9 mouse cellular contexts compared by ENCODE assay signal in the genomic region with DNA sequence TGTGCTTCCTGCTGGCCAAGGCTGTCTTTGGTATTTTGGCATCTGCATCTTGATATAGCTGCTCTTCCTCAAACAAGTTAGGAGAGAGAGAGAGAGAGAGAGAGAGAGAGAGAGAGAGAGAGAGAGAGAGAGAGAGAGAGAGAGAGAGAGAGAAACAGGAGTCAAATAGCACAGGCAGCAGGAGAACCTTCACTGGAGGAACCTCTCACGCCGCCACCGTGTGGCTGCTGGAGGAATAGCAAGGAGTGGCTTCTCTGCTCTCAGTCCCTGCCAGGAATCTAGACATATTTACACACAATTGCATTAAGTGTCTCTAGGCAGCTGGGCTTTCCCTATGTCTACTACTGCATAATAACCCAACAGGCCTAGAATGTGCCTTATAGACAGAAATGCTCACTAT. TPM values are rescaled to one million over a fixed set of nuclear protein-coding genes. Genes with fewer than 3 reads are reported as not detected.
DNase-seq lines count a peak whose midpoint lies in the region; ATAC-seq and TF ChIP-seq lines count a peak whose summit lies in the region.
"Not testable (repeated sequence)": the region's sequence is repeated elsewhere in the genome, so short reads cannot be mapped to it uniquely, and the experiment has no call there.
"Had no signal": no experiment of that assay in that cellular context is flagged by ENCODE, and none has a peak within 500 bp of the region (broad histone marks: within the 10 kb centered on the region; RNA-seq: fewer than 3 reads in every experiment).

No protein-coding gene starts in this region.

- TF ChIP-seq CTCF in G1E (IDR thresholded peaks at IDR 0.05; ENCODE audit: low read depth, low read length), result peak; percentile 66

- peaks cover 21% of the 10 kb centered on the region for H3K27me3 ChIP-seq in G1E (ENCODE audit: insufficient read depth, low read length)
- H3K27me3 ChIP-seq in forebrain, embryonic 11.5 days (ENCODE audit: control insufficient read depth, insufficient read depth, low read length); hindbrain, embryonic 11.5 days (ENCODE audit: control insufficient read depth, insufficient read depth, low read length): not testable (repeated sequence)

- DNase-seq in G1E (ENCODE audit: low spot score), result not testable (repeated sequence)
- DNase-seq in cerebellum, adult 11 months, result peak; percentile 56
- peak; percentile 76 for DNase-seq in forebrain, embryonic 11.5 days (ENCODE audit: low spot score)
- peak; percentile 79 for DNase-seq in hindbrain, embryonic 11.5 days (ENCODE audit: low spot score)
- peak; percentile 58 to 67 for DNase-seq in layer of hippocampus, postnatal 14 days (ENCODE audit: low spot score in 2 of 2)
- DNase-seq in lung, postnatal 36 days, result peak; percentile 79
- peak; percentile 35 for DNase-seq in retina, postnatal 7 days (ENCODE audit: low read depth, low spot score)
- peak; percentile 38 for DNase-seq in urinary bladder, adult 2 months (ENCODE audit: low spot score)

- H3K4me1 ChIP-seq in G1E (ENCODE audit: insufficient read depth, low read depth, low read length); forebrain, embryonic 11.5 days (replicated peaks; ENCODE audit: control insufficient read depth, insufficient read depth, low read length); hindbrain, embryonic 11.5 days (replicated peaks; ENCODE audit: control insufficient read depth, insufficient read depth, low read length): not testable (repeated sequence)

- ATAC-seq in G1E (ENCODE audit: extremely low read depth, insufficient number of reproducible peaks, low FRiP score, poor library complexity, severe bottlenecking); forebrain, embryonic 11.5 days (replicated peaks; ENCODE audit: low FRiP score); hindbrain, embryonic 11.5 days (ENCODE audit: low FRiP score): not testable (repeated sequence)

- H3K36me3 ChIP-seq in G1E (replicated peaks); forebrain, embryonic 11.5 days (ENCODE audit: control insufficient read depth, insufficient read depth, low read length); hindbrain, embryonic 11.5 days (ENCODE audit: control insufficient read depth, insufficient read depth, low read length): not testable (repeated sequence)

- not testable (repeated sequence) for H3K9me3 ChIP-seq in G1E (replicated peaks); forebrain, embryonic 11.5 days (ENCODE audit: control insufficient read depth, low read length); hindbrain, embryonic 11.5 days (ENCODE audit: control insufficient read depth, low read length)

- H3K4me2 ChIP-seq in forebrain, embryonic 11.5 days (ENCODE audit: low read depth, low read length, severe bottlenecking); hindbrain, embryonic 11.5 days (replicated peaks; ENCODE audit: low read depth, low read length): not testable (repeated sequence)

- WGBS in forebrain, embryonic 11.5 days, result 0% methylated on average over 3 of the region's 3 CpGs
- 0% methylated on average over 3 of the region's 3 CpGs for WGBS in hindbrain, embryonic 11.5 days

- not testable (repeated sequence) for H3K9ac ChIP-seq in forebrain, embryonic 11.5 days (ENCODE audit: low read length); hindbrain, embryonic 11.5 days (ENCODE audit: low read depth, low read length)

- H3K4me3 ChIP-seq in G1E (ENCODE audit: low read depth, low read length); forebrain, embryonic 11.5 days (ENCODE audit: low read depth, low read length); hindbrain, embryonic 11.5 days (ENCODE audit: low read depth, low read length): not testable (repeated sequence)

- H3K27ac ChIP-seq in forebrain, embryonic 11.5 days (ENCODE audit: low read depth, low read length); hindbrain, embryonic 11.5 days (ENCODE audit: low read depth, low read length): not testable (repeated sequence)

RNA-seq across cellular contexts. Expression of a gene that starts 4.0 kb away (rescaled TPM):
- total RNA-seq in G1E (2014; fragmentation: Nextera tagmentation), result not detected in 2 replicates
- total RNA-seq in G1E (2017), result not detected in 2 replicates
- not detected in 2 replicates for polyA plus RNA-seq in G1E (2012)
- not detected in 2 replicates for polyA plus RNA-seq in forebrain, embryonic 11.5 days (2014; fragmentation: Nextera tagmentation; extraction: Ambion mirVana)
- not detected in 2 replicates for polyA plus RNA-seq in hindbrain, embryonic 11.5 days (2014; fragmentation: Nextera tagmentation; extraction: Ambion mirVana)
- not detected for total RNA-seq in layer of hippocampus, postnatal 14 days (2021)
- polyA plus RNA-seq in urinary bladder, adult 2 months (2012; rRNA removed), result not detected in 2 replicates
- polyA plus RNA-seq: embryonic facial prominence, embryonic 12.5 days had no signal

RNA-seq across cellular contexts. Expression of a gene that starts 18.7 kb away (rescaled TPM):
- total RNA-seq in G1E (2014; fragmentation: Nextera tagmentation), result not detected in 2 replicates
- total RNA-seq in G1E (2017), result not detected in 2 replicates
- polyA plus RNA-seq in G1E (2012), result not detected in 2 replicates
- not detected in 2 replicates for polyA plus RNA-seq in forebrain, embryonic 11.5 days (2014; fragmentation: Nextera tagmentation; extraction: Ambion mirVana)
- polyA plus RNA-seq in hindbrain, embryonic 11.5 days (2014; fragmentation: Nextera tagmentation; extraction: Ambion mirVana), result not detected in 2 replicates
- not detected for total RNA-seq in layer of hippocampus, postnatal 14 days (2021)
- polyA plus RNA-seq in urinary bladder, adult 2 months (2012; rRNA removed), result not detected in 2 replicates
- polyA plus RNA-seq: embryonic facial prominence, embryonic 12.5 days had no signal

RNA-seq across cellular contexts. Expression of a gene that starts 20.0 kb away (rescaled TPM):
- total RNA-seq in G1E (2014; fragmentation: Nextera tagmentation), result not detected in 2 replicates
- total RNA-seq in G1E (2017), result not detected in 2 replicates
- polyA plus RNA-seq in G1E (2012), result not detected in 2 replicates
- polyA plus RNA-seq in forebrain, embryonic 11.5 days (2014; fragmentation: Nextera tagmentation; extraction: Ambion mirVana), result not detected in 2 replicates
- not detected in 2 replicates for polyA plus RNA-seq in hindbrain, embryonic 11.5 days (2014; fragmentation: Nextera tagmentation; extraction: Ambion mirVana)
- not detected for total RNA-seq in layer of hippocampus, postnatal 14 days (2021)
- not detected in 2 replicates for polyA plus RNA-seq in urinary bladder, adult 2 months (2012; rRNA removed)
- polyA plus RNA-seq: embryonic facial prominence, embryonic 12.5 days had no signal

RNA-seq across cellular contexts. Expression of a gene that starts 25.2 kb away (rescaled TPM):
- total RNA-seq in G1E (2014; fragmentation: Nextera tagmentation) (not detected in 2 replicates), G1E (2017) (not detected in 2 replicates)
- not detected in 2 replicates for polyA plus RNA-seq in G1E (2012)
- not detected in 2 replicates for polyA plus RNA-seq in forebrain, embryonic 11.5 days (2014; fragmentation: Nextera tagmentation; extraction: Ambion mirVana)
- not detected in 2 replicates for polyA plus RNA-seq in hindbrain, embryonic 11.5 days (2014; fragmentation: Nextera tagmentation; extraction: Ambion mirVana)
- not detected for total RNA-seq in layer of hippocampus, postnatal 14 days (2021)
- not detected in 2 replicates for polyA plus RNA-seq in urinary bladder, adult 2 months (2012; rRNA removed)
- polyA plus RNA-seq: embryonic facial prominence, embryonic 12.5 days had no signal

RNA-seq across cellular contexts. Expression of a gene that starts 37.3 kb away (rescaled TPM):
- total RNA-seq in G1E (2014; fragmentation: Nextera tagmentation), result not detected in 2 replicates
- not detected in 2 replicates for total RNA-seq in G1E (2017)
- polyA plus RNA-seq in G1E (2012), result not detected in 2 replicates
- not detected in 2 replicates for polyA plus RNA-seq in forebrain, embryonic 11.5 days (2014; fragmentation: Nextera tagmentation; extraction: Ambion mirVana)
- polyA plus RNA-seq in hindbrain, embryonic 11.5 days (2014; fragmentation: Nextera tagmentation; extraction: Ambion mirVana), result not detected in 2 replicates
- not detected for total RNA-seq in layer of hippocampus, postnatal 14 days (2021)
- polyA plus RNA-seq in urinary bladder, adult 2 months (2012; rRNA removed), result not detected in 2 replicates
- polyA plus RNA-seq: embryonic facial prominence, embryonic 12.5 days had no signal
